Comparison of ENCODE assay signal across 10 mouse cellular contexts in the genomic region with DNA sequence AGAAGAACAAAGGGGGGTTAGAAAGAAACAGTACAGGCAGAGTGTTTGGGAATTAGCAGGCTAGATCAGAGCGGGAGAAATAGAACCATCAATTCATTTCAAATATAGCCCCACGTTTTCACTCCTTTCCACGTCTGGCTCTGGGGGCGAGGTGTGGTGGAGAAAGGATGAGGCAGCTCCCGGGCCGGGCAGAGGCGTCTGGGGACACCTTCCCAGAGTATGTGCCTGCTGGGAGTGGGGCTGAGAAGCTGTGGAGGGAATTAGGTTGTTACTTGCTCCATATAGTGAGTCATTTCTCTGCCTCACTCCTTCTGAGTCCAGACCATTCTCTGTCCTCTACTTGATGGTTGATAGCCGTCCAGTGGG. TPM values are rescaled to one million over a fixed set of nuclear protein-coding genes. Genes with fewer than 3 reads are reported as not detected.
DNase-seq lines count a peak whose midpoint lies in the region; ATAC-seq and TF ChIP-seq lines count a peak whose summit lies in the region.
"Had no signal": no experiment of that assay in that cellular context is flagged by ENCODE, and none has a peak within 500 bp of the region (broad histone marks: within the 10 kb centered on the region; RNA-seq: fewer than 3 reads in every experiment).

No protein-coding gene starts in this region.

- H3K27ac ChIP-seq in hindbrain, embryonic 13.5 days: no peak overlapping the region
- no peak overlapping the region for H3K27ac ChIP-seq in hindbrain, embryonic 11.5 days (ENCODE audit: low read depth, low read length)
- H3K27ac ChIP-seq: liver, embryonic 15.5 days had no signal

- 0 out of 2 replicates have a peak, but pooled peaks cover 7% of the 10 kb centered on the region for H3K4me1 ChIP-seq in hindbrain, embryonic 13.5 days (replicated peaks)
- peaks cover 3% of the 10 kb centered on the region; the same call in 1 of the 2 replicates for H3K4me1 ChIP-seq in hindbrain, embryonic 11.5 days (replicated peaks; ENCODE audit: control insufficient read depth, insufficient read depth, low read length)
- H3K4me1 ChIP-seq in E14TG2a.4 (replicated peaks; ENCODE audit: low read depth, low read length): peaks cover 3% of the 10 kb centered on the region

- DNase-seq in hindbrain, embryonic 11.5 days (ENCODE audit: low spot score): no peak
- peak; percentile 80 for DNase-seq in brain, adult 2 months (ENCODE audit: low read depth, low spot score)
- DNase-seq in left cerebral cortex, postnatal 14 days (ENCODE audit: low spot score in 2 of 2): peak; percentile 63 to 75
- DNase-seq in thymus, postnatal 25 days: no peak
- DNase-seq in natural killer cell, adult 2 months (ENCODE audit: low spot score in 2 of 2): no peak
- DNase-seq: adrenal gland, postnatal 36 days had no signal

- H3K27me3 ChIP-seq in hindbrain, embryonic 13.5 days: peaks cover 37% of the 10 kb centered on the region
- H3K27me3 ChIP-seq in hindbrain, embryonic 11.5 days (ENCODE audit: control insufficient read depth, insufficient read depth, low read length): peaks cover 18% of the 10 kb centered on the region
- H3K27me3 ChIP-seq in E14TG2a.4 (ENCODE audit: insufficient read depth, low read length): peaks cover 46% of the 10 kb centered on the region

- H3K36me3 ChIP-seq in hindbrain, embryonic 13.5 days: no peaks in the 10 kb centered on the region
- H3K36me3 ChIP-seq in hindbrain, embryonic 11.5 days (ENCODE audit: control insufficient read depth, insufficient read depth, low read length): no peaks in the 10 kb centered on the region
- H3K36me3 ChIP-seq in E14TG2a.4 (ENCODE audit: insufficient read depth, low read length): no peaks in the 10 kb centered on the region
- H3K36me3 ChIP-seq: liver, embryonic 15.5 days had no signal

- H3K4me2 ChIP-seq in hindbrain, embryonic 13.5 days: peak overlapping the region; percentile 69
- no peak overlapping the region for H3K4me2 ChIP-seq in hindbrain, embryonic 11.5 days (replicated peaks; ENCODE audit: low read depth, low read length)

- WGBS in hindbrain, embryonic 13.5 days: 52% methylated on average over 8 of the region's 8 CpGs
- 54% methylated on average over 8 of the region's 8 CpGs for WGBS in hindbrain, embryonic 11.5 days

- intact Hi-C loops in left cerebral cortex, postnatal 14 days (cut with DNase I): loop anchor here (5.0 kb wide), 1 partner anchor 37 kb away; no protein-coding TSS in a partner anchor

- peak overlapping the region; percentile 55 for H3K4me3 ChIP-seq in hindbrain, embryonic 13.5 days
- no peak overlapping the region for H3K4me3 ChIP-seq in hindbrain, embryonic 11.5 days (ENCODE audit: low read depth, low read length)
- H3K4me3 ChIP-seq in E14TG2a.4 (replicated peaks; ENCODE audit: low read length): peak overlapping the region; percentile 72; the same call in 1 of the 2 replicates

- no peak for ATAC-seq in hindbrain, embryonic 13.5 days (ENCODE audit: low FRiP score)
- ATAC-seq in hindbrain, embryonic 11.5 days (ENCODE audit: low FRiP score): no peak
- no peak for ATAC-seq in monocyte, adult 5-6 weeks (replicated peaks; ENCODE audit: insufficient number of reproducible peaks, low FRiP score, low TSS enrichment, poor library complexity, severe bottlenecking)

- H3K9ac ChIP-seq in hindbrain, embryonic 13.5 days: peak overlapping the region; percentile 69
- H3K9ac ChIP-seq in hindbrain, embryonic 11.5 days (ENCODE audit: low read depth, low read length): no peak overlapping the region
- H3K9ac ChIP-seq: liver, embryonic 15.5 days had no signal

- no peaks in the 10 kb centered on the region for H3K9me3 ChIP-seq in hindbrain, embryonic 13.5 days
- no peaks in the 10 kb centered on the region for H3K9me3 ChIP-seq in hindbrain, embryonic 11.5 days (ENCODE audit: control insufficient read depth, low read length)
- H3K9me3 ChIP-seq in E14TG2a.4 (ENCODE audit: low read length): no peaks in the 10 kb centered on the region
- H3K9me3 ChIP-seq: liver, embryonic 15.5 days had no signal

- no peak for TF ChIP-seq CTCF in E14TG2a.4 (conservative IDR thresholded peaks at IDR 0.05; ENCODE audit: low read length)

RNA-seq across cellular contexts. Expression of gene Dclk3, which starts 0.9 kb away (rescaled TPM):
- polyA plus RNA-seq in hindbrain, embryonic 13.5 days (2015; fragmentation: Nextera tagmentation; extraction: Ambion mirVana): 4.4 and 4.9 TPM in 2 replicates
- polyA plus RNA-seq in hindbrain, embryonic 11.5 days (2014; fragmentation: Nextera tagmentation; extraction: Ambion mirVana): 0.32 and 1.1 TPM in 2 replicates
- total RNA-seq in left cerebral cortex, postnatal 14 days (2021): 10 to 100 TPM; 50.4 to 64.6 TPM
- not detected in 3 replicates for total RNA-seq in monocyte, adult 5-6 weeks (2017)
- polyA plus RNA-seq: liver, embryonic 15.5 days had no signal

Comparison
In these comparisons a context has a peak if more than half of its experiments do, and no peak if none do; other contexts are left out.
1. DNase-seq: peak in brain, adult 2 months (single experiment) and left cerebral cortex, postnatal 14 days (2 of 2); none in hindbrain, embryonic 11.5 days (single experiment), thymus, postnatal 25 days (single experiment) and natural killer cell, adult 2 months (0 of 2).
2. RNA of gene Dclk3, which starts 0.9 kb away (total RNA-seq): 50.4 to 64.6 TPM in left cerebral cortex, postnatal 14 days; not detected in monocyte, adult 5-6 weeks; every median in the first group is over 10 times any median in the second.